Mouse (Mus musculus) brain, embryonic 14.5 days (tissue): ENCODE results near the gene Neil3. TPM values are rescaled to one million over a fixed set of nuclear protein-coding genes. Genes with fewer than 3 reads are reported as not detected.

Experiments used
- DNase-seq: peaks from one replicate; pipeline ENCODE4 v3.0.0-alpha.2; 2011; ENCODE audit warnings: low read depth
- CTCF ChIP-seq: fragments of 200-500 bp; IDR thresholded peaks from 2 replicates; pipeline ENCODE4 v1.5.1; 2012; ENCODE audit warnings: inconsistent platforms, mild to moderate bottlenecking, moderate library complexity, borderline replicate concordance; ENCODE audit not compliant: insufficient read depth, insufficient read length; ENCODE audit errors: extremely low read depth
- POLR2A ChIP-seq: fragments of 200-500 bp; IDR thresholded peaks from 2 replicates; pipeline ENCODE4 v1.6.1; 2012; ENCODE audit warnings: mild to moderate bottlenecking, inconsistent platforms, borderline replicate concordance; ENCODE audit not compliant: poor library complexity, insufficient read depth, insufficient read length, severe bottlenecking; ENCODE audit errors: extremely low read depth
- polyA plus RNA-seq: library from polyadenylated mRNA; depleted of rRNA; stranded (reverse); fragments of >200 nt; gene quantifications from 2 replicates; pipeline ENCODE4 v1.2.3, GENCODE M21; 2012; rRNA removed

Gene Neil3
- polyA plus RNA-seq, 1 experiment, result 8.4 TPM

- TF ChIP-seq POLR2A (no peak), CTCF (peak; percentile 79; the same call in 1 of the 2 replicates)
- DNase-seq, result peak; percentile 70
Measured at GRCm38 (mm10) chr8:53607040-53607439, 31.8 kb downstream of the Neil3 start.

- no peak for TF ChIP-seq CTCF
- no peak for TF ChIP-seq POLR2A
Measured at GRCm38 (mm10) chr8:53604906-53605305, 34.0 kb downstream of the Neil3 start.

GRCm38 (mm10) chr8:53603672-53604071, 35.2 kb downstream of the Neil3 start:
- TF ChIP-seq CTCF (no peak), POLR2A (no peak)
- no peak for DNase-seq

More at GRCm38 (mm10) chr8:53604906-53605305, 34.0 kb downstream of the Neil3 start:
- DNase-seq, result no peak

- DNase-seq, result peak; percentile 33
- TF ChIP-seq CTCF, result no peak
- TF ChIP-seq POLR2A, result no peak
Measured at GRCm38 (mm10) chr8:53600826-53601225, 38.0 kb downstream of the Neil3 start.

- DNase-seq, result peak; percentile 70
Measured at GRCm38 (mm10) chr8:53600025-53600811, 38.6 kb downstream of the Neil3 start.

GRCm38 (mm10) chr8:53598101-53598500, 40.8 kb downstream of the Neil3 start:
- DNase-seq, result peak; percentile 15
- TF ChIP-seq CTCF, result no peak
- TF ChIP-seq POLR2A, result no peak

More at GRCm38 (mm10) chr8:53600025-53600811, 38.6 kb downstream of the Neil3 start:
- no peak for TF ChIP-seq POLR2A
- no peak for TF ChIP-seq CTCF

GRCm38 (mm10) chr8:53591777-53592176, 47.1 kb downstream of the Neil3 start:
- TF ChIP-seq POLR2A, result no peak
- no peak for TF ChIP-seq CTCF
- DNase-seq, result no peak

GRCm38 (mm10) chr8:53573600-53573999, 65.3 kb downstream of the Neil3 start:
- TF ChIP-seq CTCF (no peak), POLR2A (no peak)
- DNase-seq, result peak; percentile 30

- DNase-seq, result no peak
- no peak for TF ChIP-seq CTCF
- TF ChIP-seq POLR2A, result no peak
Measured at GRCm38 (mm10) chr8:53566223-53566622, 72.6 kb downstream of the Neil3 start.

GRCm38 (mm10) chr8:53562441-53563040, 76.3 kb downstream of the Neil3 start:
- peak; percentile 72 for DNase-seq
- TF ChIP-seq CTCF, result no peak
- TF ChIP-seq POLR2A, result no peak

GRCm38 (mm10) chr8:53539585-53539984, 99.3 kb downstream of the Neil3 start:
- peak; percentile 67 for DNase-seq
- TF ChIP-seq CTCF, result no peak
- TF ChIP-seq POLR2A, result no peak

- DNase-seq, result peak; percentile 65
Measured at GRCm38 (mm10) chr8:53538049-53538448, 100.8 kb downstream of the Neil3 start.

Other genes starting within 250 kb of the Neil3 start
- 2.3 and 5.8 TPM in 2 replicates for gene Aga, start 127.3 kb downstream of the Neil3 start, polyA plus RNA-seq